Mouse (Mus musculus) E14TG2a.4 (cell line): Measurements from ENCODE around the gene Btg2.

Source experiments
- CTCF ChIP-seq: conservative IDR thresholded peaks from 2 replicates; pipeline ENCODE4 v1.5.1; 2014; ENCODE audit warnings: low read length
- NANOG ChIP-seq: IDR thresholded peaks from 2 replicates; pipeline ENCODE4 v1.6.1; 2014; ENCODE audit warnings: borderline replicate concordance, low read length, mixed read lengths
- POU5F1 ChIP-seq: IDR thresholded peaks from 2 replicates; pipeline ENCODE4 v1.6.1; 2014; ENCODE audit warnings: low read length, borderline replicate concordance

GRCm38 (mm10) chr1:134079477-134080163 is 700 bp upstream of the Btg2 start:
- TF ChIP-seq CTCF (no peak), NANOG (no peak), POU5F1 (no peak)
